Mouse (Mus musculus): Measurements from ENCODE around the gene Galp.

DNA sequence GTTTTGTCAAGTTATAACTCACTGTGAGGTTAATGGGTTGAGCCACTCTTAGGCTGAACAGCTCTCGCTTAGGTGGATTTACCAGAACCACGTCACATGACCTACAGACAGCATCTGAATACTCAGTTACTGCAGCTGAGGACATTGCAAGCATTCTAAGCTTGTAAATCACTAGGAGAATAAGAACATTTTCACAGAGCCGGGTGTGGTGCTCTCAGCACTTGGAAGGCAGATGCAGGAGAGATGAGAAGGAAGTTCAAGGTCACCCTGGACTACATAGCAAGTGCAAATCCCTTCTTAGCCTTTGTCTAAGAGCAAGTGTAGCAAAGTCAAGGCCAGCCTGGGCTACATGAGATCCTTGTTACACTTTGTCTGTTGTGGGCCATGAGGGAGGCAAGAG lies 7.3 kb downstream of the Galp start:
- no peak for TF ChIP-seq POLR2A (IDR thresholded peaks at IDR 0.05; ENCODE audit: control insufficient read depth, low read depth, low read length)
- TF ChIP-seq CTCF (IDR thresholded peaks at IDR 0.05; ENCODE audit: control insufficient read depth, insufficient read depth, insufficient replicate concordance, low read depth, low read length): no peak
